Comparison of ENCODE assay signal across 17 mouse cellular contexts in the genomic region with DNA sequence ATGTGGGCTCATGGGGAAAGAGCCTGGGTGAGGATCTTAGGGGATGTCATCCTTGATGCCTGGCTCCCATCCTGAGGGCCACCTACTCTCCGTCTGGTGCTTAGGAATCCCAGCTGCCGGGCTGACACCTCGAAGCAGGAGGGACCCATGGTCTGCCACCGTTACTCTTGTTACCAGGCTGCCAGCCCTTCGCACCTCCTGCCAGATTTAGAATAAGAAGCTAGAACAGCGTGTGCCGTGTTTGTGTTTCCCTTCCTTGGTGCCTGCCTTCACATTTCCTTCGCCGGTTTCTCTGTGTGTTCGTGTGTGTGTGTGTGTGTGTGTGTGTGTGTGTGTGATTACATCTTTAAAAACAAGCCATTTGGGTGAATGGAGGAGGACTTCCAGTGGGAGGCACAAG. TPM values are rescaled to one million over a fixed set of nuclear protein-coding genes. Genes with fewer than 3 reads are reported as not detected.
DNase-seq lines count a peak whose midpoint lies in the region; ATAC-seq lines count a peak whose summit lies in the region.
"Had no signal": no experiment of that assay in that cellular context is flagged by ENCODE, and none has a peak within 500 bp of the region (broad histone marks: within the 10 kb centered on the region; RNA-seq: fewer than 3 reads in every experiment).

No protein-coding gene starts in this region.

- H3K4me3 ChIP-seq in intestine, embryonic 16.5 days (ENCODE audit: low read length): no peak overlapping the region
- H3K4me3 ChIP-seq: embryonic facial prominence, embryonic 10.5 days; limb, embryonic 15.5 days had no signal

- peak; percentile 49 for DNase-seq in gastrocnemius, adult 18-20 months (ENCODE audit: low spot score)
- no peak for DNase-seq in gastrocnemius, postnatal 10 days
- DNase-seq in layer of hippocampus, adult 18-20 months (ENCODE audit: low spot score in 2 of 2): peak; percentile 76 to 88
- peak; percentile 50 to 85 for DNase-seq in left cerebral cortex, adult 8-10 months (ENCODE audit: low spot score in 2 of 2)
- peak; percentile 25 for DNase-seq in skeletal muscle tissue, adult 2 months (ENCODE audit: low read depth, low spot score)
- no peak for DNase-seq in heart, postnatal 36 days
- no peak for DNase-seq in lung, postnatal 4 days
- DNase-seq: B cell, adult 2 months; cerebellum, adult 8-10 months; heart, adult 18-20 months; kidney, postnatal 10 days; thymus, adult 2 months had no signal

- 83% methylated on average over 10 of the region's 10 CpGs for WGBS in intestine, embryonic 16.5 days

- intact Hi-C loops in heart, postnatal 36 days (cut with DNase I): loop anchor here (5.0 kb wide), 1 partner anchor 47 kb away; no protein-coding TSS in a partner anchor

- H3K27ac ChIP-seq in intestine, embryonic 16.5 days (ENCODE audit: low read length): no peak overlapping the region
- H3K27ac ChIP-seq: embryonic facial prominence, embryonic 10.5 days; limb, embryonic 15.5 days had no signal

- H3K27me3 ChIP-seq in intestine, embryonic 16.5 days (replicated peaks; ENCODE audit: control insufficient read depth, insufficient read depth, low read length): peaks cover 17% of the 10 kb centered on the region

- H3K9me3 ChIP-seq in intestine, embryonic 16.5 days (ENCODE audit: control insufficient read depth, low read length): no peaks in the 10 kb centered on the region
- H3K9me3 ChIP-seq: G1E; limb, embryonic 15.5 days had no signal

- H3K4me2 ChIP-seq in intestine, embryonic 16.5 days (ENCODE audit: low read depth, low read length): no peak overlapping the region
- H3K4me2 ChIP-seq: limb, embryonic 15.5 days; midbrain, embryonic 11.5 days had no signal

- H3K36me3 ChIP-seq in intestine, embryonic 16.5 days (ENCODE audit: control insufficient read depth, insufficient read depth, low read length): no peaks in the 10 kb centered on the region
- H3K36me3 ChIP-seq: embryonic facial prominence, embryonic 10.5 days; G1E; limb, embryonic 15.5 days had no signal

- H3K4me1 ChIP-seq in intestine, embryonic 16.5 days (ENCODE audit: control insufficient read depth, insufficient read depth, low read length): peaks cover 13% of the 10 kb centered on the region

- no peak for ATAC-seq in intestine, embryonic 16.5 days

- H3K9ac ChIP-seq in intestine, embryonic 16.5 days (ENCODE audit: low read depth, low read length): no peak overlapping the region
- H3K9ac ChIP-seq: limb, embryonic 15.5 days had no signal

RNA-seq across cellular contexts. Expression of a gene that starts 4.1 kb away (rescaled TPM):
- total RNA-seq in gastrocnemius, adult 18-20 months (2021): 1 to 10 TPM; 4.2 to 5.1 TPM
- 10 to 100 TPM; 11.3 to 14.0 TPM for total RNA-seq in gastrocnemius, postnatal 10 days (2021)
- 10 to 100 TPM; 29.7 to 29.8 TPM for total RNA-seq in layer of hippocampus, adult 18-20 months (2021)
- 10 to 100 TPM; 23.0 to 29.2 (median 24.2) TPM for total RNA-seq in left cerebral cortex, adult 8-10 months (2022)
- total RNA-seq in heart, postnatal 36 days (2021): 1 to 10 TPM; 7.2 to 7.9 TPM
- 2.0 and 2.1 TPM in 2 replicates for polyA plus RNA-seq in intestine, embryonic 16.5 days (2015; fragmentation: Nextera tagmentation; extraction: Ambion mirVana)

Comparison
In these comparisons a context has a peak if more than half of its experiments do, and no peak if none do; other contexts are left out.
1. DNase-seq: peak in gastrocnemius, adult 18-20 months (single experiment), layer of hippocampus, adult 18-20 months (2 of 2), left cerebral cortex, adult 8-10 months (2 of 2) and skeletal muscle tissue, adult 2 months (single experiment); none in gastrocnemius, postnatal 10 days (single experiment), heart, postnatal 36 days (0 of 2) and lung, postnatal 4 days (0 of 2).